ENCODE assay signal across 26 mouse cellular contexts in the genomic region with DNA sequence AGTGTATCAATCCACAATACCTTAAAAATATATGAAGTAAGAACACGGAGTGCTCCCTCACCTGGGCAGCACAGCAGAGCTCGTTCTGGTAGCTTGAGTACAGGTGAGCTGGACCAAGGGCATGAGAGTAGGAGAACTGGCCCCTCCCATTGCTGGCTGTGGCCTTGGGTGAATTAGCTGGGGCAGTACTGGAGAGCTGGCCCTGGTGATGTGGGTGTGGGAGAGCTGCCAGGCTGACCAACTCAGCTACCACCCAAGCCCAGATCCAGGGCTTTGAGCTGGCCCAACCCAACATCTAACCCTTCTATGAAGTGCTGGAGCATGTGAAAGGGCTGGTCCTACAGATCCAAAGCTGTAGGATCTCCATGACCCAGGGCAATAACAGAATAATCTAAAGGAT. TPM values are rescaled to one million over a fixed set of nuclear protein-coding genes. Genes with fewer than 3 reads are reported as not detected.
DNase-seq lines count a peak whose midpoint lies in the region; ATAC-seq lines count a peak whose summit lies in the region.
"Had no signal": no experiment of that assay in that cellular context is flagged by ENCODE, and none has a peak within 500 bp of the region (broad histone marks: within the 10 kb centered on the region; RNA-seq: fewer than 3 reads in every experiment).

No protein-coding gene starts in this region.

- DNase-seq in heart, adult 11 months: peak; percentile 64
- no peak for DNase-seq in heart, embryonic 10.5 days (ENCODE audit: low spot score)
- DNase-seq in kidney, adult 9 months: peak; percentile 32
- peak; percentile 71 to 75 for DNase-seq in adrenal gland, postnatal 36 days
- DNase-seq in limb, embryonic 10.5 days (ENCODE audit: low spot score): no peak
- DNase-seq: cerebellum, adult 9-10 months; cerebellum, postnatal 36 days; gastrocnemius, postnatal 14 days; heart, postnatal 4 days; layer of hippocampus, postnatal 36 days; retina, postnatal 1 day; right cerebral cortex, postnatal 14 days; thymus, postnatal 4 days had no signal

- no peak overlapping the region for H3K4me3 ChIP-seq in heart, embryonic 10.5 days
- no peak overlapping the region for H3K4me3 ChIP-seq in kidney, embryonic 16.5 days (ENCODE audit: low read length)
- H3K4me3 ChIP-seq in hindbrain, embryonic 16.5 days (ENCODE audit: low read length): no peak overlapping the region
- H3K4me3 ChIP-seq in limb, embryonic 10.5 days: no peak overlapping the region
- H3K4me3 ChIP-seq: hindbrain, embryonic 13.5 days; lung, embryonic 15.5 days; midbrain, embryonic 10.5 days; midbrain, embryonic 15.5 days; neural tube, embryonic 15.5 days had no signal

- 68% methylated on average over 2 of the region's 2 CpGs for WGBS in heart, embryonic 10.5 days
- 72% methylated on average over 2 of the region's 2 CpGs for WGBS in kidney, embryonic 16.5 days
- WGBS in hindbrain, embryonic 16.5 days: 88% methylated on average over 2 of the region's 2 CpGs
- 86% methylated on average over 2 of the region's 2 CpGs for WGBS in limb, embryonic 10.5 days

- ATAC-seq in kidney, embryonic 16.5 days (ENCODE audit: low FRiP score, low TSS enrichment): no peak
- ATAC-seq in hindbrain, embryonic 16.5 days: no peak
- ATAC-seq: forebrain, embryonic 14.5 days; midbrain, embryonic 15.5 days had no signal

- H3K27me3 ChIP-seq in heart, embryonic 10.5 days (ENCODE audit: insufficient read depth, poor library complexity, severe bottlenecking): no peaks in the 10 kb centered on the region
- H3K27me3 ChIP-seq in kidney, embryonic 16.5 days (ENCODE audit: insufficient read depth, low read length): no peaks in the 10 kb centered on the region
- no peaks in the 10 kb centered on the region for H3K27me3 ChIP-seq in hindbrain, embryonic 16.5 days (replicated peaks; ENCODE audit: control insufficient read depth, insufficient read depth, low read length)
- H3K27me3 ChIP-seq in limb, embryonic 10.5 days (ENCODE audit: low read depth, poor library complexity, severe bottlenecking): no peaks in the 10 kb centered on the region
- H3K27me3 ChIP-seq: hindbrain, embryonic 13.5 days; lung, embryonic 15.5 days; midbrain, embryonic 15.5 days; neural tube, embryonic 15.5 days had no signal

- no peaks in the 10 kb centered on the region for H3K4me1 ChIP-seq in heart, embryonic 10.5 days
- no peaks in the 10 kb centered on the region for H3K4me1 ChIP-seq in kidney, embryonic 16.5 days (ENCODE audit: insufficient read depth, low read length)
- H3K4me1 ChIP-seq in hindbrain, embryonic 16.5 days (ENCODE audit: control insufficient read depth, insufficient read depth, low read depth, low read length): no peaks in the 10 kb centered on the region
- no peaks in the 10 kb centered on the region for H3K4me1 ChIP-seq in limb, embryonic 10.5 days
- H3K4me1 ChIP-seq: hindbrain, embryonic 13.5 days; lung, embryonic 15.5 days; midbrain, embryonic 10.5 days; midbrain, embryonic 15.5 days; neural tube, embryonic 15.5 days had no signal

- H3K9me3 ChIP-seq in heart, embryonic 10.5 days: no peaks in the 10 kb centered on the region
- no peaks in the 10 kb centered on the region for H3K9me3 ChIP-seq in kidney, embryonic 16.5 days (ENCODE audit: low read length)
- no peaks in the 10 kb centered on the region for H3K9me3 ChIP-seq in hindbrain, embryonic 16.5 days (ENCODE audit: control insufficient read depth, low read length)
- no peaks in the 10 kb centered on the region for H3K9me3 ChIP-seq in limb, embryonic 10.5 days (replicated peaks)
- H3K9me3 ChIP-seq: hindbrain, embryonic 13.5 days; lung, embryonic 15.5 days; midbrain, embryonic 10.5 days; midbrain, embryonic 15.5 days; neural tube, embryonic 15.5 days had no signal

- no peak overlapping the region for H3K4me2 ChIP-seq in kidney, embryonic 16.5 days (replicated peaks; ENCODE audit: low read depth, low read length)
- H3K4me2 ChIP-seq in hindbrain, embryonic 16.5 days (ENCODE audit: low read length): no peak overlapping the region
- H3K4me2 ChIP-seq: heart, embryonic 11.5 days; hindbrain, embryonic 13.5 days; lung, embryonic 15.5 days; midbrain, embryonic 15.5 days; neural tube, embryonic 15.5 days had no signal

- no peak overlapping the region for H3K9ac ChIP-seq in kidney, embryonic 16.5 days (replicated peaks; ENCODE audit: low read length)
- H3K9ac ChIP-seq in hindbrain, embryonic 16.5 days (ENCODE audit: low read depth, low read length): no peak overlapping the region
- H3K9ac ChIP-seq: hindbrain, embryonic 13.5 days; lung, embryonic 15.5 days; midbrain, embryonic 15.5 days; neural tube, embryonic 15.5 days had no signal

- H3K36me3 ChIP-seq in heart, embryonic 10.5 days: no peaks in the 10 kb centered on the region
- no peaks in the 10 kb centered on the region for H3K36me3 ChIP-seq in kidney, embryonic 16.5 days (ENCODE audit: insufficient read depth, low read length)
- H3K36me3 ChIP-seq in hindbrain, embryonic 16.5 days (ENCODE audit: control insufficient read depth, insufficient read depth, low read length): no peaks in the 10 kb centered on the region
- H3K36me3 ChIP-seq in limb, embryonic 10.5 days: no peaks in the 10 kb centered on the region
- H3K36me3 ChIP-seq: hindbrain, embryonic 13.5 days; lung, embryonic 15.5 days; midbrain, embryonic 10.5 days; midbrain, embryonic 15.5 days; neural tube, embryonic 15.5 days had no signal

- no peak overlapping the region for H3K27ac ChIP-seq in heart, embryonic 10.5 days
- no peak overlapping the region for H3K27ac ChIP-seq in kidney, embryonic 16.5 days (ENCODE audit: low read length)
- no peak overlapping the region for H3K27ac ChIP-seq in hindbrain, embryonic 16.5 days (ENCODE audit: low read depth, low read length)
- H3K27ac ChIP-seq in limb, embryonic 10.5 days: no peak overlapping the region
- H3K27ac ChIP-seq: hindbrain, embryonic 13.5 days; kidney, postnatal 0 days; lung, embryonic 15.5 days; midbrain, embryonic 10.5 days; midbrain, embryonic 15.5 days; neural tube, embryonic 15.5 days had no signal

RNA-seq across cellular contexts. Expression of a gene that starts 23.9 kb away (rescaled TPM):
- 6.4 and 11.0 TPM in 2 replicates for polyA plus RNA-seq in heart, embryonic 10.5 days (2016; fragmentation: Nextera tagmentation; extraction: Ambion mirVana)
- 0.84 TPM in 1 of 2 replicates, not detected in the other for polyA plus RNA-seq in kidney, embryonic 16.5 days (2015; fragmentation: Nextera tagmentation; extraction: Ambion mirVana)
- total RNA-seq in adrenal gland, postnatal 36 days (2021): 1 to 10 TPM in 1 of 2 experiments, under 1 TPM in 1; 0.46 to 3.3 TPM
- 0.60 and 0.74 TPM in 2 replicates for polyA plus RNA-seq in hindbrain, embryonic 16.5 days (2015; fragmentation: Nextera tagmentation; extraction: Ambion mirVana)
- 0.21 TPM in 1 of 2 replicates, not detected in the other for polyA plus RNA-seq in limb, embryonic 10.5 days (2016; fragmentation: Nextera tagmentation; extraction: Ambion mirVana)
- polyA plus RNA-seq: embryonic facial prominence, embryonic 11.5 days; kidney, postnatal 0 days; limb, embryonic 11.5 days; midbrain, embryonic 10.5 days; stomach, embryonic 14.5 days had no signal

Comparison
In these comparisons a context has a peak if more than half of its experiments do, and no peak if none do; other contexts are left out.
1. DNase-seq: peak in heart, adult 11 months (single experiment), kidney, adult 9 months (single experiment) and adrenal gland, postnatal 36 days (2 of 2); none in heart, embryonic 10.5 days (single experiment) and limb, embryonic 10.5 days (single experiment).